Mouse (Mus musculus): ENCODE measurements at regions not wholly inside any gene's neighbourhood (a gene's known extent, or its start where the extent isn't known, plus 50 kb on each side); places are given as distances from the start of the nearest gene placed in this dataset.

GRCm38 (mm10) chr9:122437464-122437863 lies 86.1 kb downstream of the Abhd5 start:
- in situ Hi-C loops (cut with MboI, MseI) = loop anchor here in 1 of 2 experiments (25.0 kb wide), 1 partner anchor 1225 kb away; no protein-coding TSS in a partner anchor

GRCm38 (mm10) chr9:122446387-122447105 lies 95.1 kb downstream of the Abhd5 start:
- in situ Hi-C loops (cut with MboI, MseI) = loop anchor here in 1 of 2 experiments (25.0 kb wide), 1 partner anchor 1234 kb away; no protein-coding TSS in a partner anchor

- in situ Hi-C loops (cut with MboI, MseI) = loop anchor here in 1 of 2 experiments (25.0 kb wide), 1 partner anchor 1235 kb away; no protein-coding TSS in a partner anchor
Observed at GRCm38 (mm10) chr9:122447568-122447967, 96.2 kb downstream of the Abhd5 start.

GRCm38 (mm10) chr9:122448342-122448741 lies 96.9 kb downstream of the Abhd5 start:
- in situ Hi-C loops (cut with MboI, MseI) = loop anchor here in 1 of 2 experiments (25.0 kb wide), 1 partner anchor 1236 kb away; no protein-coding TSS in a partner anchor

- in situ Hi-C loops (cut with MboI, MseI) = no loop called here
Observed at GRCm38 (mm10) chr9:122450524-122450923, 99.1 kb downstream of the Abhd5 start.

GRCm38 (mm10) chr9:122455301-122455700 lies 103.9 kb downstream of the Abhd5 start:
- in situ Hi-C loops (cut with MboI, MseI) = no loop called here

- in situ Hi-C loops (cut with MboI, MseI) = no loop called here
Observed at GRCm38 (mm10) chr9:122455779-122456178, 104.4 kb downstream of the Abhd5 start.

- in situ Hi-C loops (cut with MboI, MseI) = no loop called here
Observed at GRCm38 (mm10) chr9:122459491-122459890, 108.1 kb downstream of the Abhd5 start.

GRCm38 (mm10) chr9:122471539-122471938 lies 120.1 kb downstream of the Abhd5 start:
- in situ Hi-C loops (cut with MboI, MseI) = loop anchor here in 1 of 2 experiments (5.0 to 10.0 kb wide), 2 partner anchors 39 to 1627 kb away; no protein-coding TSS in a partner anchor

GRCm38 (mm10) chr9:122476356-122476755 lies 124.9 kb downstream of the Abhd5 start:
- in situ Hi-C loops (cut with MboI, MseI) = loop anchor here in 1 of 2 experiments (10.0 kb wide), 1 partner anchor 1632 kb away; no protein-coding TSS in a partner anchor

- in situ Hi-C loops (cut with MboI, MseI) = no loop called here
Observed at GRCm38 (mm10) chr9:122487001-122487400, 135.6 kb downstream of the Abhd5 start.

GRCm38 (mm10) chr9:122494691-122495090 lies 143.3 kb downstream of the Abhd5 start:
- in situ Hi-C loops (cut with MboI, MseI) = no loop called here

- in situ Hi-C loops (cut with MboI, MseI) = no loop called here
Observed at GRCm38 (mm10) chr9:122496482-122496985, 145.1 kb downstream of the Abhd5 start.

GRCm38 (mm10) chr9:122501864-122502341 lies 150.5 kb downstream of the Abhd5 start:
- in situ Hi-C loops (cut with MboI, MseI) = no loop called here

- in situ Hi-C loops (cut with MboI, MseI) = no loop called here
Observed at GRCm38 (mm10) chr9:122521569-122521968, 170.2 kb downstream of the Abhd5 start.

- in situ Hi-C loops (cut with MboI, MseI) = no loop called here
Observed at GRCm38 (mm10) chr9:122525621-122526055, 174.2 kb downstream of the Abhd5 start.

- in situ Hi-C loops (cut with MboI, MseI) = no loop called here
Observed at GRCm38 (mm10) chr9:122528267-122528666, 176.9 kb downstream of the Abhd5 start.

- in situ Hi-C loops (cut with MboI, MseI) = no loop called here
Observed at GRCm38 (mm10) chr9:122529721-122530120, 178.3 kb downstream of the Abhd5 start.

- in situ Hi-C loops (cut with MboI, MseI) = no loop called here
Observed at GRCm38 (mm10) chr9:122531806-122532205, 180.4 kb downstream of the Abhd5 start.

GRCm38 (mm10) chr9:122534121-122534814 lies 182.9 kb downstream of the Abhd5 start:
- in situ Hi-C loops (cut with MboI, MseI) = no loop called here

- in situ Hi-C loops (cut with MboI, MseI) = no loop called here
Observed at GRCm38 (mm10) chr9:122534965-122535364, 183.6 kb downstream of the Abhd5 start.

- in situ Hi-C loops (cut with MboI, MseI) = no loop called here
Observed at GRCm38 (mm10) chr9:122540091-122540490, 188.7 kb downstream of the Abhd5 start.
